Comparison of ENCODE assay signal across 7 mouse cellular contexts in the genomic region with DNA sequence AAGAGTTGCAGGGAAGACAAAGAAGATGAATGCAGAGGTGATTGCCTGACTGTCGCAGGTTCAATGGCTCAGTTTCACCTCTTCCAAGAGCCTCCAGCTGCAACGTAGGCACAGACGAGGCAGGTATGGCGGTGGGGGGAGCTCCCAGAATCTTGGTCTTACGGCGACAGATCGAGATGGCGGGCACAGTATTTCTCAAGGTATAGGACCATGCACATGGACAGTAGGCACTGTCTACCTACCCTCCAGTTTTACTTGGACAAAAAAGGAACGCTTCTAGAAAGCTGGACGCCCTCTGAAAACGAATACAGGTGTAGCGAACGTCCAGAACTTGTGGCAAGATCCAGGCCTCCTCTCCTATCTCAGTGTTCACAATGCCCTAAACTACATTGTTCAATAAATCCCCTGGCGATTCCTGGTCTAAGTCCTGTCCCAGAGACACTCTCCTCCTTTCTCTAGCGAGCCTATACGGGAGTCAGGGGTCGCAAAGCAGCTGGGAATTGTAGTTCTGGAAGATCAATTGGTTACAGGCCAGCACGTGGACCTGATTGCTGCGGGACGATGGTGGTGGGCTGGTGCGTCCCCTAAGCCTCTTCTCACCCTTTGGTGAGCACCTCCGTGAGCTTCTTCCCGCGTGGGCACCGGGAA. TPM values are rescaled to one million over a fixed set of nuclear protein-coding genes. Genes with fewer than 3 reads are reported as not detected.
DNase-seq lines count a peak whose midpoint lies in the region; ATAC-seq lines count a peak whose summit lies in the region.

No protein-coding gene starts in this region.

- peaks cover 29% of the 10 kb centered on the region for H3K36me3 ChIP-seq in heart, embryonic 14.5 days (ENCODE audit: control insufficient read depth, insufficient read depth, low read length)

- ATAC-seq in CD4-positive, CD25-positive, alpha-beta regulatory T cell, adult 4 months, result peak; percentile 71
- peak; percentile 81 for ATAC-seq in heart, embryonic 14.5 days (ENCODE audit: insufficient number of reproducible peaks, insufficient read depth, low FRiP score, low read depth)

- WGBS in heart, embryonic 14.5 days, result 4% methylated on average over 25 of the region's 25 CpGs

- no peaks in the 10 kb centered on the region for H3K27me3 ChIP-seq in heart, embryonic 14.5 days (ENCODE audit: control insufficient read depth, insufficient read depth, low read length)

- peaks cover 6% of the 10 kb centered on the region in 2 experiments; a peak in 3 of 4 replicates for H3K4me1 ChIP-seq in heart, embryonic 14.5 days (ENCODE audit: control insufficient read depth in 2 of 2, insufficient read depth in 2 of 2, low read length in 2 of 2)

- H3K4me2 ChIP-seq in heart, embryonic 14.5 days (ENCODE audit: low read length), result peak overlapping the region; percentile 93

- no peaks in the 10 kb centered on the region for H3K9me3 ChIP-seq in heart, embryonic 14.5 days (ENCODE audit: control insufficient read depth, low read length)

- peak overlapping the region; percentile 76 to 83 for H3K4me3 ChIP-seq in heart, embryonic 14.5 days (ENCODE audit: control insufficient read depth in 1 of 2, insufficient read depth in 1 of 2, low read depth in 1 of 2, low read length in 2 of 2)

- DNase-seq in 416B (ENCODE audit: low read depth), result peak; percentile 94
- DNase-seq in cerebellum, postnatal 36 days, result peak; percentile 27 to 67
- DNase-seq in layer of hippocampus, postnatal 10 days (ENCODE audit: low spot score in 2 of 2), result peak; percentile 76 to 81
- peak; percentile 93 for DNase-seq in lung, postnatal 36 days
- DNase-seq in right cerebral cortex, postnatal 14 days, result peak; percentile 71

- peak overlapping the region; percentile 92 for H3K9ac ChIP-seq in heart, embryonic 14.5 days (ENCODE audit: low read length)

- H3K27ac ChIP-seq in heart, embryonic 14.5 days (replicated peaks in 1 of 2; ENCODE audit: control insufficient read depth in 1 of 2, insufficient read depth in 1 of 2, low read depth in 2 of 2, low read length in 2 of 2), result peak overlapping the region; percentile 73 to 75

RNA-seq across cellular contexts. Expression of a gene that starts 0.5 kb away (rescaled TPM):
- 100 to 1,000 TPM; 108 to 110 TPM for polyA plus RNA-seq in CD4-positive, CD25-positive, alpha-beta regulatory T cell, adult 4 months (2017; shearing (Covaris generic))
- polyA plus RNA-seq in heart, embryonic 14.5 days (2014; fragmentation: Nextera tagmentation; extraction: Ambion mirVana), result 120 and 128 TPM in 2 replicates
- 10 to 100 TPM; 55.7 to 56.0 TPM for total RNA-seq in layer of hippocampus, postnatal 10 days (2021)

RNA-seq across cellular contexts. Expression of a gene that starts 7.5 kb away (rescaled TPM):
- 10 to 100 TPM; 21.6 to 25.1 TPM for polyA plus RNA-seq in CD4-positive, CD25-positive, alpha-beta regulatory T cell, adult 4 months (2017; shearing (Covaris generic))
- 54.9 and 55.7 TPM in 2 replicates for polyA plus RNA-seq in heart, embryonic 14.5 days (2014; fragmentation: Nextera tagmentation; extraction: Ambion mirVana)
- total RNA-seq in layer of hippocampus, postnatal 10 days (2021), result 10 to 100 TPM; 27.8 to 34.0 TPM

RNA-seq across cellular contexts. Expression of a gene that starts 7.7 kb away (rescaled TPM):
- under 1 TPM in 1 of 2 experiments, not detected in 1; 0.16 TPM for polyA plus RNA-seq in CD4-positive, CD25-positive, alpha-beta regulatory T cell, adult 4 months (2017; shearing (Covaris generic))
- polyA plus RNA-seq in heart, embryonic 14.5 days (2014; fragmentation: Nextera tagmentation; extraction: Ambion mirVana), result 0.16 TPM in 1 of 2 replicates, not detected in the other
- not detected for total RNA-seq in layer of hippocampus, postnatal 10 days (2021)

RNA-seq across cellular contexts. Expression of a gene that starts 10.2 kb away (rescaled TPM):
- polyA plus RNA-seq in CD4-positive, CD25-positive, alpha-beta regulatory T cell, adult 4 months (2017; shearing (Covaris generic)), result not detected
- not detected in 2 replicates for polyA plus RNA-seq in heart, embryonic 14.5 days (2014; fragmentation: Nextera tagmentation; extraction: Ambion mirVana)
- total RNA-seq in layer of hippocampus, postnatal 10 days (2021), result not detected

RNA-seq across cellular contexts. Expression of a gene that starts 21.5 kb away (rescaled TPM):
- polyA plus RNA-seq in CD4-positive, CD25-positive, alpha-beta regulatory T cell, adult 4 months (2017; shearing (Covaris generic)), result 100 to 1,000 TPM in 1 of 2 experiments, 10 to 100 TPM in 1; 72.1 to 102 TPM
- polyA plus RNA-seq in heart, embryonic 14.5 days (2014; fragmentation: Nextera tagmentation; extraction: Ambion mirVana), result 29.2 and 31.0 TPM in 2 replicates
- 10 to 100 TPM; 45.0 to 47.4 TPM for total RNA-seq in layer of hippocampus, postnatal 10 days (2021)

Comparison
In these comparisons a context has a peak if more than half of its experiments do, and no peak if none do; other contexts are left out.
1. Peak in every context shown above with its lines: DNase-seq, ATAC-seq, H3K4me3 ChIP-seq and H3K27ac ChIP-seq.